Mouse (Mus musculus): ENCODE data around the gene Ptcd1. TPM values are rescaled to one million over a fixed set of nuclear protein-coding genes. Genes with fewer than 3 reads are reported as not detected.
"Not testable (repeated sequence)": the region's sequence is repeated elsewhere in the genome, so short reads cannot be mapped to it uniquely, and the experiment has no call there.

The Ptcd1 gene
- polyA plus RNA-seq (2012; ENCODE audit: insufficient read depth, insufficient read length, low replicate concordance, missing spikeins) = not detected in 2 replicates

GRCm38 (mm10) chr5:145166536-145167305 is at the start of gene Ptcd1, which contains the start of gene Cpsf4:
Ptcd1 (minus strand) TSS chr5:145167108.
Cpsf4 (plus strand) TSS chr5:145167213.
- TF ChIP-seq POLR2A (IDR thresholded peaks at IDR 0.05; ENCODE audit: insufficient read depth, low read depth, low read length) (peak; percentile 75), CTCF (IDR thresholded peaks at IDR 0.05; ENCODE audit: insufficient read depth, low read depth, low read length) (no peak)
- under 1% methylated on average over 51 of the region's 51 CpGs for WGBS
- Histone ChIP-seq H3K4me1 (ENCODE audit: control insufficient read depth, insufficient read depth, low read length) (peaks cover 15% of the 10 kb centered on the region), H3K27ac (ENCODE audit: insufficient read depth, low read depth, low read length) (peak within 1 kb of the TSS; percentile 41), H3K4me3 (ENCODE audit: insufficient read depth, low read depth, low read length) (peak within 1 kb of the TSS; percentile 75)

GRCm38 (mm10) chr5:145214679-145215078 is 47.8 kb upstream of the Ptcd1 start:
- H3K27ac ChIP-seq (ENCODE audit: insufficient read depth, low read depth, low read length) = no peak overlapping the region
- WGBS = 48% methylated on average over 4 of the region's 4 CpGs
- TF ChIP-seq POLR2A (IDR thresholded peaks at IDR 0.05; ENCODE audit: insufficient read depth, low read depth, low read length) (no peak), CTCF (IDR thresholded peaks at IDR 0.05; ENCODE audit: insufficient read depth, low read depth, low read length) (no peak)
- no peak overlapping the region for H3K4me3 ChIP-seq (ENCODE audit: insufficient read depth, low read depth, low read length)
- no peaks in the 10 kb centered on the region for H3K4me1 ChIP-seq (ENCODE audit: control insufficient read depth, insufficient read depth, low read length)

GRCm38 (mm10) chr5:145213505-145213904 is 46.6 kb upstream of the Ptcd1 start:
- H3K27ac ChIP-seq (ENCODE audit: insufficient read depth, low read depth, low read length) = no peak overlapping the region
- no peak overlapping the region for H3K4me3 ChIP-seq (ENCODE audit: insufficient read depth, low read depth, low read length)
- no peaks in the 10 kb centered on the region for H3K4me1 ChIP-seq (ENCODE audit: control insufficient read depth, insufficient read depth, low read length)
- 94% methylated on average over 3 of the region's 3 CpGs for WGBS
- TF ChIP-seq CTCF (IDR thresholded peaks at IDR 0.05; ENCODE audit: insufficient read depth, low read depth, low read length) (no peak), POLR2A (IDR thresholded peaks at IDR 0.05; ENCODE audit: insufficient read depth, low read depth, low read length) (no peak)

- H3K4me1 ChIP-seq (ENCODE audit: control insufficient read depth, insufficient read depth, low read length) = no peaks in the 10 kb centered on the region
- WGBS = 90% methylated on average over 4 of the region's 4 CpGs
- TF ChIP-seq POLR2A (IDR thresholded peaks at IDR 0.05; ENCODE audit: insufficient read depth, low read depth, low read length) (no peak), CTCF (IDR thresholded peaks at IDR 0.05; ENCODE audit: insufficient read depth, low read depth, low read length) (no peak)
- no peak overlapping the region for H3K4me3 ChIP-seq (ENCODE audit: insufficient read depth, low read depth, low read length)
- H3K27ac ChIP-seq (ENCODE audit: insufficient read depth, low read depth, low read length) = no peak overlapping the region
These were observed 45.3 kb upstream of the Ptcd1 start for GRCm38 (mm10) chr5:145212216-145212615.

- Histone ChIP-seq H3K27ac (ENCODE audit: insufficient read depth, low read depth, low read length) (no peak overlapping the region), H3K4me3 (ENCODE audit: insufficient read depth, low read depth, low read length) (no peak overlapping the region), H3K4me1 (ENCODE audit: control insufficient read depth, insufficient read depth, low read length) (no peaks in the 10 kb centered on the region)
- TF ChIP-seq CTCF (IDR thresholded peaks at IDR 0.05; ENCODE audit: insufficient read depth, low read depth, low read length) (no peak), POLR2A (IDR thresholded peaks at IDR 0.05; ENCODE audit: insufficient read depth, low read depth, low read length) (no peak)
- 96% methylated on average over 4 of the region's 4 CpGs for WGBS
These were observed 44.4 kb upstream of the Ptcd1 start for GRCm38 (mm10) chr5:145211340-145211739.

GRCm38 (mm10) chr5:145208391-145208790 is 41.5 kb upstream of the Ptcd1 start:
- WGBS = 61% methylated on average over 11 of the region's 11 CpGs
- not testable (repeated sequence) for H3K27ac ChIP-seq (ENCODE audit: insufficient read depth, low read depth, low read length); H3K4me1 ChIP-seq (ENCODE audit: control insufficient read depth, insufficient read depth, low read length); H3K4me3 ChIP-seq (ENCODE audit: insufficient read depth, low read depth, low read length)

GRCm38 (mm10) chr5:145207954-145208353 is 41.0 kb upstream of the Ptcd1 start:
- H3K4me1 ChIP-seq (ENCODE audit: control insufficient read depth, insufficient read depth, low read length) = peaks cover 10% of the 10 kb centered on the region
- WGBS = 88% methylated on average over 6 of the region's 6 CpGs
- H3K4me3 ChIP-seq (ENCODE audit: insufficient read depth, low read depth, low read length) = no peak overlapping the region
- TF ChIP-seq POLR2A (IDR thresholded peaks at IDR 0.05; ENCODE audit: insufficient read depth, low read depth, low read length) = no peak
- no peak for TF ChIP-seq CTCF (IDR thresholded peaks at IDR 0.05; ENCODE audit: insufficient read depth, low read depth, low read length)
- H3K27ac ChIP-seq (ENCODE audit: insufficient read depth, low read depth, low read length) = no peak overlapping the region

- no peak overlapping the region for H3K4me3 ChIP-seq (ENCODE audit: insufficient read depth, low read depth, low read length)
- TF ChIP-seq POLR2A (IDR thresholded peaks at IDR 0.05; ENCODE audit: insufficient read depth, low read depth, low read length) = no peak
- no peak for TF ChIP-seq CTCF (IDR thresholded peaks at IDR 0.05; ENCODE audit: insufficient read depth, low read depth, low read length)
- peaks cover 10% of the 10 kb centered on the region for H3K4me1 ChIP-seq (ENCODE audit: control insufficient read depth, insufficient read depth, low read length)
- H3K27ac ChIP-seq (ENCODE audit: insufficient read depth, low read depth, low read length) = no peak overlapping the region
- WGBS = 96% methylated on average over 6 of the region's 6 CpGs
These were observed 40.5 kb upstream of the Ptcd1 start for GRCm38 (mm10) chr5:145207385-145207784.

GRCm38 (mm10) chr5:145205041-145205440 is 38.1 kb upstream of the Ptcd1 start:
- WGBS = 15% methylated on average over 9 of the region's 9 CpGs
- Histone ChIP-seq H3K4me1 (ENCODE audit: control insufficient read depth, insufficient read depth, low read length) (peaks cover 14% of the 10 kb centered on the region), H3K27ac (ENCODE audit: insufficient read depth, low read depth, low read length) (no peak overlapping the region), H3K4me3 (ENCODE audit: insufficient read depth, low read depth, low read length) (peak overlapping the region; percentile 34)
- TF ChIP-seq POLR2A (IDR thresholded peaks at IDR 0.05; ENCODE audit: insufficient read depth, low read depth, low read length) (no peak), CTCF (IDR thresholded peaks at IDR 0.05; ENCODE audit: insufficient read depth, low read depth, low read length) (no peak)
